Comparison of ENCODE assay signal across 28 mouse cellular contexts in genomic region chr16:31461046-31461445, GRCm38 (mm10). TPM values are rescaled to one million over a fixed set of nuclear protein-coding genes. Genes with fewer than 3 reads are reported as not detected.
DNase-seq lines count a peak whose midpoint lies in the region; ATAC-seq and TF ChIP-seq lines count a peak whose summit lies in the region.
"Had no signal": no experiment of that assay in that cellular context is flagged by ENCODE, and none has a peak within 500 bp of the region (broad histone marks: within the 10 kb centered on the region; RNA-seq: fewer than 3 reads in every experiment).

No protein-coding gene starts in this region.

- WGBS in cerebellum, adult 2 months: 48% methylated on average over 5 of the region's 5 CpGs
- 71% methylated on average over 5 of the region's 5 CpGs for WGBS in stomach, postnatal 0 days

- no peaks in the 10 kb centered on the region for H3K36me3 ChIP-seq in stomach, postnatal 0 days (ENCODE audit: control insufficient read depth, insufficient read depth, low read length)
- H3K36me3 ChIP-seq: heart, embryonic 12.5 days; hindbrain, embryonic 10.5 days had no signal

- ATAC-seq in stomach, postnatal 0 days (ENCODE audit: low FRiP score, low TSS enrichment): no peak
- ATAC-seq: forebrain, postnatal 0 days; midbrain, embryonic 15.5 days had no signal

- H3K4me1 ChIP-seq in cerebellum, adult 2 months (ENCODE audit: control insufficient read depth, insufficient read depth, low read length): peaks cover 24% of the 10 kb centered on the region
- 0 out of 2 replicates have a peak, but pooled peaks cover 3% of the 10 kb centered on the region for H3K4me1 ChIP-seq in stomach, postnatal 0 days (replicated peaks; ENCODE audit: control insufficient read depth, insufficient read depth)

- no peak overlapping the region for H3K4me2 ChIP-seq in stomach, postnatal 0 days (replicated peaks; ENCODE audit: low read depth)
- H3K4me2 ChIP-seq: embryonic facial prominence, embryonic 15.5 days; liver, embryonic 13.5 days; midbrain, embryonic 15.5 days; neural tube, embryonic 13.5 days had no signal

- H3K27ac ChIP-seq in cerebellum, adult 2 months (ENCODE audit: insufficient read depth, low read length): peak overlapping the region; percentile 92
- 0 out of 2 replicates have a peak overlapping the region, but pooled peaks have one; percentile 6 for H3K27ac ChIP-seq in stomach, postnatal 0 days (replicated peaks)
- H3K27ac ChIP-seq: embryonic facial prominence, embryonic 15.5 days; layer of hippocampus, adult 2 months; liver, embryonic 13.5 days; macrophage; midbrain, embryonic 15.5 days; neural tube, embryonic 13.5 days had no signal

- H3K9ac ChIP-seq in stomach, postnatal 0 days (ENCODE audit: low read length): no peak overlapping the region
- H3K9ac ChIP-seq: embryonic facial prominence, embryonic 15.5 days; forebrain, postnatal 0 days; heart, embryonic 12.5 days; liver, embryonic 13.5 days; midbrain, embryonic 15.5 days; neural tube, embryonic 13.5 days had no signal

- intact Hi-C loops in left cerebral cortex, postnatal 4 days (cut with DNase I): loop anchor here (10.0 kb wide), 1 partner anchor 454 kb away; no protein-coding TSS in a partner anchor
- intact Hi-C loops in left cerebral cortex, postnatal 36 days (cut with DNase I): no loop called here

- DNase-seq in left cerebral cortex, postnatal 4 days: peak; percentile 31
- no peak for DNase-seq in left cerebral cortex, postnatal 36 days (ENCODE audit: low spot score in 2 of 2)
- peak; percentile 52 to 63 for DNase-seq in cerebellum, adult 2 months
- DNase-seq in cerebellum, adult 9-11 months: peak; percentile 74
- no peak for DNase-seq in stomach, postnatal 0 days (ENCODE audit: low spot score)
- DNase-seq in embryo, embryonic 10.5 days (ENCODE audit: low spot score): no peak
- no peak for DNase-seq in c-Kit-positive CD71-positive TER-119-positive erythroid progenitor cells, embryonic 14.5 days (ENCODE audit: low spot score)
- DNase-seq: adrenal gland, postnatal 14 days; forebrain, postnatal 0 days; gastrocnemius, postnatal 25 days; heart, adult 18-20 months; heart, postnatal 10 days; kidney, adult 11 months; kidney, postnatal 14 days; liver, embryonic 13.5 days; lung, adult 2 months; retina, postnatal 1 day; right cerebral cortex, postnatal 25 days; spleen, adult 18-20 months; thymus, postnatal 25 days had no signal

- no peak for TF ChIP-seq CTCF in cerebellum, adult 2 months (IDR thresholded peaks at IDR 0.05; ENCODE audit: borderline replicate concordance, insufficient read depth, low read depth, low read length)
- TF ChIP-seq CTCF in stomach, postnatal 0 days (IDR thresholded peaks at IDR 0.05; ENCODE audit: low read depth): no peak

- H3K27me3 ChIP-seq in cerebellum, adult 2 months (ENCODE audit: control insufficient read depth, insufficient read depth, low read length): no peaks in the 10 kb centered on the region
- H3K27me3 ChIP-seq in stomach, postnatal 0 days (ENCODE audit: control insufficient read depth, insufficient read depth, low read length): no peaks in the 10 kb centered on the region
- H3K27me3 ChIP-seq: embryonic facial prominence, embryonic 15.5 days; midbrain, embryonic 15.5 days; neural tube, embryonic 13.5 days had no signal

- no peak for TF ChIP-seq EP300 in stomach, postnatal 0 days (optimal IDR thresholded peaks at IDR 0.05)

- TF ChIP-seq POLR2A in cerebellum, adult 2 months (IDR thresholded peaks at IDR 0.05; ENCODE audit: borderline replicate concordance, insufficient read depth, low read length): no peak

- H3K4me3 ChIP-seq in cerebellum, adult 2 months (replicated peaks; ENCODE audit: insufficient read depth, low read depth, low read length): no peak overlapping the region
- no peak overlapping the region for H3K4me3 ChIP-seq in stomach, postnatal 0 days (ENCODE audit: low read depth, low read length)
- H3K4me3 ChIP-seq: embryonic facial prominence, embryonic 15.5 days; heart, embryonic 12.5 days; hindbrain, embryonic 10.5 days; layer of hippocampus, adult 2 months; liver, embryonic 13.5 days; midbrain, embryonic 15.5 days; myocyte; neural tube, embryonic 13.5 days had no signal

- H3K9me3 ChIP-seq in stomach, postnatal 0 days (ENCODE audit: control insufficient read depth, low read length): no peaks in the 10 kb centered on the region
- H3K9me3 ChIP-seq: embryonic facial prominence, embryonic 15.5 days; heart, embryonic 12.5 days; hindbrain, embryonic 10.5 days; midbrain, embryonic 15.5 days; neural tube, embryonic 13.5 days had no signal

RNA-seq across cellular contexts. Expression of gene Bdh1, which starts 39.0 kb away (rescaled TPM):
- 100 to 1,000 TPM; 259 to 272 TPM for total RNA-seq in left cerebral cortex, postnatal 4 days (2021)
- total RNA-seq in left cerebral cortex, postnatal 36 days (2021): 100 to 1,000 TPM in 1 of 2 experiments, 10 to 100 TPM in 1; 87.0 to 130 TPM
- polyA plus RNA-seq in cerebellum, adult 2 months (2012; rRNA removed): 186 and 197 TPM in 2 replicates
- polyA plus RNA-seq in stomach, postnatal 0 days (2015; fragmentation: Nextera tagmentation; extraction: Ambion mirVana): 115 and 125 TPM in 2 replicates

Comparison
In these comparisons a context has a peak if more than half of its experiments do, and no peak if none do; other contexts are left out.
1. DNase-seq: peak in left cerebral cortex, postnatal 4 days (single experiment), cerebellum, adult 2 months (2 of 2) and cerebellum, adult 9-11 months (single experiment); none in left cerebral cortex, postnatal 36 days (0 of 2), stomach, postnatal 0 days (single experiment), embryo, embryonic 10.5 days (single experiment) and c-Kit-positive CD71-positive TER-119-positive erythroid progenitor cells, embryonic 14.5 days (single experiment).